19 mouse cellular contexts compared by ENCODE assay signal in the genomic region with DNA sequence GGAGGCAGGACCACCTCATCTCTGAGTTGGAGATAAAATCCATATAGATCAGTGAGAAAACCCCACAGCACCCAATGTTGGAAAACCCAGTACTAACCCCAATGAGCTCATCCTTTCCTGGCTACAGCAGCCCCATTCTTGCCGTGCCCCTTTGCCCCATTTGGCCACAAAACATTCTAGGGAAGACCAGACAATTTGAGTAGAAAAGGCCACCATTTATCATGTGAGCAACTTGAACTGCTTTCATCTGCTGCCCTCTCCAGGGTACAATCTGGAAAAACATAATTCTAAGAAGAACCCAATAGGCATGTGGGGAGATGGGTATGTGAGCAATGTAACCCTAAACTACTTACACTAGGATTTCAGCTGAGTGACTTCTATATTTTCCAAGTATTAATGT.
DNase-seq lines count a peak whose midpoint lies in the region; ATAC-seq and TF ChIP-seq lines count a peak whose summit lies in the region.
"Had no signal": no experiment of that assay in that cellular context is flagged by ENCODE, and none has a peak within 500 bp of the region (broad histone marks: within the 10 kb centered on the region; RNA-seq: fewer than 3 reads in every experiment).

No protein-coding gene starts in this region.

- no peak for TF ChIP-seq EP300 in lung, postnatal 0 days (IDR thresholded peaks at IDR 0.05)

- DNase-seq in gastrocnemius, adult 2 months: no peak
- no peak for DNase-seq in gastrocnemius, postnatal 36 days
- peak; percentile 5 for DNase-seq in lung, postnatal 0 days (ENCODE audit: low spot score)
- DNase-seq in lung, adult 2 months: no peak
- peak; percentile 73 for DNase-seq in adipocyte (ENCODE audit: low spot score)
- DNase-seq in right cerebral cortex, postnatal 25 days: no peak
- DNase-seq in left cerebral cortex, postnatal 25 days (ENCODE audit: low spot score in 2 of 2): no peak
- DNase-seq: cerebellum, adult 2 months; heart, postnatal 10 days; liver, embryonic 13.5 days; thymus, adult 18-20 months had no signal

- intact Hi-C loops in gastrocnemius, adult 2 months (cut with DNase I): no loop called here
- intact Hi-C loops in gastrocnemius, postnatal 36 days (cut with DNase I): no loop called here
- intact Hi-C loops in left cerebral cortex, postnatal 25 days (cut with DNase I): no loop called here

- H3K27ac ChIP-seq in gastrocnemius, adult 2 months: no peak overlapping the region
- no peak overlapping the region for H3K27ac ChIP-seq in lung, postnatal 0 days (ENCODE audit: low read length)
- H3K27ac ChIP-seq: embryonic facial prominence, embryonic 13.5 days; hindbrain, embryonic 12.5 days; kidney, postnatal 0 days; left cerebral cortex, adult 2 months; liver, embryonic 13.5 days; midbrain, embryonic 13.5 days; neural tube, embryonic 15.5 days had no signal

- H3K9me3 ChIP-seq in lung, postnatal 0 days (ENCODE audit: low read length): no peaks in the 10 kb centered on the region
- H3K9me3 ChIP-seq: embryonic facial prominence, embryonic 13.5 days; hindbrain, embryonic 12.5 days; liver, embryonic 13.5 days; midbrain, embryonic 13.5 days; neural tube, embryonic 15.5 days had no signal

- no peak for TF ChIP-seq POLR2A in lung, adult 2 months (IDR thresholded peaks at IDR 0.05; ENCODE audit: borderline replicate concordance, extremely low read depth, low read depth, low read length)

- no peak overlapping the region for H3K4me3 ChIP-seq in gastrocnemius, adult 2 months
- no peak overlapping the region for H3K4me3 ChIP-seq in lung, postnatal 0 days (ENCODE audit: low read depth, low read length)
- no peak overlapping the region for H3K4me3 ChIP-seq in lung, adult 2 months (replicated peaks; ENCODE audit: extremely low read depth, low read depth, low read length)
- H3K4me3 ChIP-seq: embryonic facial prominence, embryonic 13.5 days; hindbrain, embryonic 12.5 days; left cerebral cortex, adult 2 months; liver, embryonic 13.5 days; midbrain, embryonic 13.5 days; myocyte; neural tube, embryonic 15.5 days had no signal

- no peaks in the 10 kb centered on the region for H3K36me3 ChIP-seq in lung, postnatal 0 days (ENCODE audit: insufficient read depth, low read length)
- H3K36me3 ChIP-seq: embryonic facial prominence, embryonic 13.5 days; hindbrain, embryonic 12.5 days; liver, embryonic 13.5 days; midbrain, embryonic 13.5 days; neural tube, embryonic 15.5 days had no signal

- no peaks in the 10 kb centered on the region for H3K27me3 ChIP-seq in lung, postnatal 0 days (replicated peaks; ENCODE audit: insufficient read depth, low read length)
- H3K27me3 ChIP-seq: embryonic facial prominence, embryonic 13.5 days; hindbrain, embryonic 12.5 days; liver, embryonic 13.5 days; midbrain, embryonic 13.5 days; neural tube, embryonic 15.5 days had no signal

- 29% methylated on average over 1 of the region's 1 CpGs for WGBS in lung, postnatal 0 days
- WGBS in lung, adult 2 months: 43% methylated on average over 1 of the region's 1 CpGs

- no peaks in the 10 kb centered on the region for H3K4me1 ChIP-seq in lung, postnatal 0 days (ENCODE audit: insufficient read depth, low read depth, low read length)
- H3K4me1 ChIP-seq in lung, adult 2 months (ENCODE audit: control insufficient read depth, insufficient read depth, low read length): no peaks in the 10 kb centered on the region
- H3K4me1 ChIP-seq: embryonic facial prominence, embryonic 13.5 days; hindbrain, embryonic 12.5 days; liver, embryonic 13.5 days; midbrain, embryonic 13.5 days; neural tube, embryonic 15.5 days had no signal

- no peak overlapping the region for H3K9ac ChIP-seq in lung, postnatal 0 days (replicated peaks; ENCODE audit: low read depth)
- H3K9ac ChIP-seq: embryonic facial prominence, embryonic 13.5 days; hindbrain, embryonic 12.5 days; liver, embryonic 13.5 days; midbrain, embryonic 13.5 days; neural tube, embryonic 15.5 days had no signal

- no peak for ATAC-seq in lung, postnatal 0 days
- ATAC-seq: forebrain, embryonic 16.5 days; midbrain, embryonic 13.5 days had no signal

- TF ChIP-seq CTCF in gastrocnemius, adult 2 months (IDR thresholded peaks at IDR 0.05): peak; percentile 5; the same call in 1 of the 2 replicates
- TF ChIP-seq CTCF in lung, postnatal 0 days (IDR thresholded peaks at IDR 0.05): peak; percentile 35
- TF ChIP-seq CTCF in lung, adult 2 months (IDR thresholded peaks at IDR 0.05; ENCODE audit: insufficient read depth, low read length): no peak

- no peak overlapping the region for H3K4me2 ChIP-seq in lung, postnatal 0 days (replicated peaks; ENCODE audit: low read depth, low read length)
- H3K4me2 ChIP-seq: embryonic facial prominence, embryonic 13.5 days; hindbrain, embryonic 12.5 days; liver, embryonic 13.5 days; midbrain, embryonic 13.5 days; neural tube, embryonic 15.5 days had no signal

Comparison
In these comparisons a context has a peak if more than half of its experiments do, and no peak if none do; other contexts are left out.
1. DNase-seq: peak in lung, postnatal 0 days (single experiment) and adipocyte (single experiment); none in gastrocnemius, adult 2 months (single experiment), gastrocnemius, postnatal 36 days (0 of 2), lung, adult 2 months (single experiment), right cerebral cortex, postnatal 25 days (single experiment) and left cerebral cortex, postnatal 25 days (0 of 2).